Mouse (Mus musculus): ENCODE data around the gene Gfod2.

The Gfod2 gene

GRCm38 (mm10) chr8:105770609-105771008 lies 12.1 kb upstream of the Gfod2 start:
- in situ Hi-C loops (cut with MboI; ENCODE audit: unreplicated experiment in 2 of 2), result no loop called here

GRCm38 (mm10) chr8:105768485-105769257 lies 10.2 kb upstream of the Gfod2 start:
- in situ Hi-C loops (cut with MboI; ENCODE audit: unreplicated experiment in 2 of 2), result no loop called here

- in situ Hi-C loops (cut with MboI; ENCODE audit: unreplicated experiment in 2 of 2), result no loop called here
These were observed 628 bp downstream of the Gfod2 start for GRCm38 (mm10) chr8:105757796-105758276.

GRCm38 (mm10) chr8:105754688-105755087 lies 3.8 kb downstream of the Gfod2 start:
- in situ Hi-C loops (cut with MboI; ENCODE audit: unreplicated experiment in 2 of 2), result no loop called here

- in situ Hi-C loops (cut with MboI; ENCODE audit: unreplicated experiment in 2 of 2), result no loop called here
These were observed 4.5 kb downstream of the Gfod2 start for GRCm38 (mm10) chr8:105753916-105754315.

- in situ Hi-C loops (cut with MboI; ENCODE audit: unreplicated experiment in 2 of 2), result no loop called here
These were observed 7.9 kb downstream of the Gfod2 start for GRCm38 (mm10) chr8:105750606-105751005.

GRCm38 (mm10) chr8:105743301-105743700 lies 15.2 kb downstream of the Gfod2 start:
- in situ Hi-C loops (cut with MboI; ENCODE audit: unreplicated experiment in 2 of 2), result no loop called here

- in situ Hi-C loops (cut with MboI; ENCODE audit: unreplicated experiment in 2 of 2), result no loop called here
These were observed 19.2 kb downstream of the Gfod2 start for GRCm38 (mm10) chr8:105739216-105739615.

GRCm38 (mm10) chr8:105732186-105732585 lies 26.3 kb downstream of the Gfod2 start:
- in situ Hi-C loops (cut with MboI; ENCODE audit: unreplicated experiment in 2 of 2), result no loop called here

- in situ Hi-C loops (cut with MboI; ENCODE audit: unreplicated experiment in 2 of 2), result loop anchor here in 1 of 2 experiments (5.0 kb wide), 1 partner anchor 55 kb away; no protein-coding TSS in a partner anchor
These were observed 30.9 kb downstream of the Gfod2 start for GRCm38 (mm10) chr8:105727397-105728124.

GRCm38 (mm10) chr8:105725726-105726125 lies 32.7 kb downstream of the Gfod2 start:
- in situ Hi-C loops (cut with MboI; ENCODE audit: unreplicated experiment in 2 of 2), result loop anchor here in 1 of 2 experiments (5.0 kb wide), 1 partner anchor 57 kb away; no protein-coding TSS in a partner anchor

- in situ Hi-C loops (cut with MboI; ENCODE audit: unreplicated experiment in 2 of 2), result no loop called here
These were observed 35.6 kb downstream of the Gfod2 start for GRCm38 (mm10) chr8:105722861-105723260.

GRCm38 (mm10) chr8:105719637-105720036 lies 38.8 kb downstream of the Gfod2 start:
- in situ Hi-C loops (cut with MboI; ENCODE audit: unreplicated experiment in 2 of 2), result loop anchor here in 1 of 2 experiments (5.0 to 10.0 kb wide), 3 partner anchors 63 to 385 kb away; partner anchors contain the start of gene Ctrl

- in situ Hi-C loops (cut with MboI; ENCODE audit: unreplicated experiment in 2 of 2), result loop anchor here in 1 of 2 experiments (5.0 to 10.0 kb wide), 3 partner anchors 66 to 388 kb away; partner anchors contain the start of gene Ctrl
These were observed 42.0 kb downstream of the Gfod2 start for GRCm38 (mm10) chr8:105716302-105716945.

- in situ Hi-C loops (cut with MboI; ENCODE audit: unreplicated experiment in 2 of 2), result loop anchor here in 1 of 2 experiments (5.0 to 10.0 kb wide), 3 partner anchors 67 to 390 kb away; partner anchors contain the start of gene Ctrl
These were observed 43.4 kb downstream of the Gfod2 start for GRCm38 (mm10) chr8:105715042-105715441.

- in situ Hi-C loops (cut with MboI; ENCODE audit: unreplicated experiment in 2 of 2), result loop anchor here (5.0 to 10.0 kb wide), 4 partner anchors 213 to 403 kb away; no protein-coding TSS in a partner anchor
These were observed 44.3 kb downstream of the Gfod2 start for GRCm38 (mm10) chr8:105714139-105714538.

- in situ Hi-C loops (cut with MboI; ENCODE audit: unreplicated experiment in 2 of 2), result loop anchor here (5.0 to 10.0 kb wide), 4 partner anchors 215 to 405 kb away; no protein-coding TSS in a partner anchor
These were observed 46.2 kb downstream of the Gfod2 start for GRCm38 (mm10) chr8:105712286-105712685.

GRCm38 (mm10) chr8:105709317-105709716 lies 49.1 kb downstream of the Gfod2 start:
- in situ Hi-C loops (cut with MboI; ENCODE audit: unreplicated experiment in 2 of 2), result no loop called here

- in situ Hi-C loops (cut with MboI; ENCODE audit: unreplicated experiment in 2 of 2), result no loop called here
These were observed 49.8 kb downstream of the Gfod2 start for GRCm38 (mm10) chr8:105708675-105709074.

Data from v-Abl transformed pro-B cells (cell line).